21 mouse cellular contexts compared by ENCODE assay signal in genomic region chr10:26958513-26958912, GRCm38 (mm10).
"Had no signal": no experiment of that assay in that cellular context is flagged by ENCODE, and none has a peak within 500 bp of the region (broad histone marks: within the 10 kb centered on the region; RNA-seq: fewer than 3 reads in every experiment).

No protein-coding gene starts in this region.

- H3K4me3 ChIP-seq: limb, embryonic 10.5 days; limb, embryonic 13.5 days; liver, embryonic 12.5 days; liver, embryonic 15.5 days; lung, embryonic 15.5 days; neural tube, embryonic 13.5 days; stomach, embryonic 15.5 days had no signal

- H3K36me3 ChIP-seq: limb, embryonic 10.5 days; limb, embryonic 13.5 days; liver, embryonic 12.5 days; liver, embryonic 15.5 days; lung, embryonic 15.5 days; neural tube, embryonic 13.5 days; stomach, embryonic 15.5 days had no signal

- DNase-seq: kidney, postnatal 14 days; kidney, postnatal 4 days; liver; lung, adult 18-20 months; lung, postnatal 10 days; lung, postnatal 4 days; midbrain, embryonic 14.5 days; retina, postnatal 1 day; right cerebral cortex, postnatal 25 days; spleen, adult 18-20 months; thymus, adult 2 months; thymus, postnatal 14 days; thymus, postnatal 4 days had no signal

- H3K9me3 ChIP-seq: limb, embryonic 10.5 days; limb, embryonic 13.5 days; liver, embryonic 12.5 days; liver, embryonic 15.5 days; lung, embryonic 15.5 days; neural tube, embryonic 13.5 days; stomach, embryonic 15.5 days had no signal

- H3K27ac ChIP-seq: limb, embryonic 10.5 days; limb, embryonic 13.5 days; liver, embryonic 12.5 days; liver, embryonic 15.5 days; lung, embryonic 15.5 days; neural tube, embryonic 13.5 days; stomach, embryonic 15.5 days had no signal

- H3K9ac ChIP-seq: limb, embryonic 13.5 days; liver, embryonic 12.5 days; liver, embryonic 15.5 days; lung, embryonic 15.5 days; neural tube, embryonic 13.5 days; stomach, embryonic 15.5 days had no signal

- ATAC-seq: liver, embryonic 12.5 days had no signal

- H3K4me2 ChIP-seq: limb, embryonic 13.5 days; liver, embryonic 12.5 days; liver, embryonic 15.5 days; lung, embryonic 15.5 days; midbrain, embryonic 11.5 days; neural tube, embryonic 13.5 days; stomach, embryonic 15.5 days had no signal

- H3K27me3 ChIP-seq: limb, embryonic 13.5 days; liver, embryonic 12.5 days; liver, embryonic 15.5 days; lung, embryonic 15.5 days; neural tube, embryonic 13.5 days; stomach, embryonic 15.5 days had no signal

- H3K4me1 ChIP-seq: limb, embryonic 10.5 days; limb, embryonic 13.5 days; liver, embryonic 12.5 days; liver, embryonic 15.5 days; lung, embryonic 15.5 days; neural tube, embryonic 13.5 days; stomach, embryonic 15.5 days had no signal
